ENCODE assay signal across 10 mouse cellular contexts in genomic region chr11:11831940-11832754, GRCm38 (mm10). TPM values are rescaled to one million over a fixed set of nuclear protein-coding genes. Genes with fewer than 3 reads are reported as not detected.
A peak's percentile ranks its signal among the peaks of the same experiment; 100 is the strongest.
DNase-seq lines count a peak whose midpoint lies in the region; ATAC-seq and TF ChIP-seq lines count a peak whose summit lies in the region.
"Had no signal": no experiment of that assay in that cellular context is flagged by ENCODE, and none has a peak within 500 bp of the region (broad histone marks: within the 10 kb centered on the region; RNA-seq: fewer than 3 reads in every experiment).

No protein-coding gene starts in this region.

- H3K9ac ChIP-seq in heart, embryonic 15.5 days = peak overlapping the region; percentile 22; the same call in 1 of the 2 replicates
- H3K9ac ChIP-seq in MEL (ENCODE audit: control insufficient read depth, low read depth, low read length, poor library complexity, severe bottlenecking) = no peak overlapping the region
- H3K9ac ChIP-seq in hindbrain, embryonic 11.5 days (ENCODE audit: low read depth, low read length) = peak overlapping the region; percentile 19
- peak overlapping the region; percentile 40; the same call in 1 of the 2 replicates for H3K9ac ChIP-seq in liver, embryonic 16.5 days (ENCODE audit: low read depth, low read length)

- no peaks in the 10 kb centered on the region for H3K9me3 ChIP-seq in heart, embryonic 15.5 days (replicated peaks)
- H3K9me3 ChIP-seq in MEL (replicated peaks; ENCODE audit: insufficient read depth, low read length) = no peaks in the 10 kb centered on the region
- no peaks in the 10 kb centered on the region for H3K9me3 ChIP-seq in hindbrain, embryonic 11.5 days (ENCODE audit: control insufficient read depth, low read length)
- no peaks in the 10 kb centered on the region for H3K9me3 ChIP-seq in liver, embryonic 16.5 days (replicated peaks; ENCODE audit: control insufficient read depth, low read length)

- whole genome bisulfite sequencing in heart, embryonic 15.5 days = 9% methylated on average over 6 of the region's 6 CpGs
- 5% methylated on average over 6 of the region's 6 CpGs for WGBS in hindbrain, embryonic 11.5 days
- WGBS in liver, embryonic 16.5 days (ENCODE audit: insufficient replicate concordance) = 19% methylated on average over 6 of the region's 6 CpGs

- H3K4me2 ChIP-seq in heart, embryonic 15.5 days = no peak overlapping the region
- H3K4me2 ChIP-seq in hindbrain, embryonic 11.5 days (replicated peaks; ENCODE audit: low read depth, low read length) = no peak overlapping the region
- peak overlapping the region; percentile 26; the same call in 1 of the 2 replicates for H3K4me2 ChIP-seq in liver, embryonic 16.5 days (ENCODE audit: low read depth, low read length)

- DNase-seq in heart, postnatal 14 days = no peak
- DNase-seq in MEL (ENCODE audit: low read depth, low spot score) = no peak
- no peak for DNase-seq in hindbrain, embryonic 11.5 days (ENCODE audit: low spot score)
- no peak for DNase-seq in left cerebral cortex, adult 9 months (ENCODE audit: low spot score in 2 of 2)
- no peak for DNase-seq in spleen, adult 18-20 months
- DNase-seq in cerebellum, adult 18-20 months = no peak
- DNase-seq: thymus, adult 18-20 months had no signal

- TF ChIP-seq POLR2A in MEL (IDR thresholded peaks at IDR 0.05; ENCODE audit: control insufficient read depth in 1 of 2, insufficient read depth in 1 of 2, low read depth in 1 of 2, low read length in 2 of 2, poor library complexity in 1 of 2) = no peak

- TF ChIP-seq EP300 in MEL (IDR thresholded peaks at IDR 0.05; ENCODE audit: low read depth in 1 of 2, low read length in 2 of 2) = no peak

- no peak overlapping the region for H3K4me3 ChIP-seq in heart, embryonic 15.5 days
- no peak overlapping the region for H3K4me3 ChIP-seq in MEL (ENCODE audit: control insufficient read depth in 1 of 2, insufficient read depth in 1 of 2, low read depth in 2 of 2, low read length in 2 of 2)
- H3K4me3 ChIP-seq in hindbrain, embryonic 11.5 days (ENCODE audit: low read depth, low read length) = no peak overlapping the region
- H3K4me3 ChIP-seq in liver, embryonic 16.5 days (ENCODE audit: low read depth, low read length) = no peak overlapping the region

- no peak for TF ChIP-seq CTCF in MEL (IDR thresholded peaks at IDR 0.05 in 2 of 3, conservative IDR thresholded peaks at IDR 0.05 in 1 of 3; ENCODE audit: control insufficient read depth in 1 of 3, insufficient read depth in 1 of 3, low read depth in 2 of 3, low read length in 3 of 3, poor library complexity in 1 of 3, severe bottlenecking in 1 of 3)

- no peak for TF ChIP-seq RAD21 in MEL (IDR thresholded peaks at IDR 0.05; ENCODE audit: low read depth, low read length)

- H3K27me3 ChIP-seq in heart, embryonic 15.5 days = no peaks in the 10 kb centered on the region
- H3K27me3 ChIP-seq in MEL (ENCODE audit: control insufficient read depth in 1 of 2, insufficient read depth in 2 of 2, low read length in 2 of 2) = peaks cover 26 to 34% of the 10 kb centered on the region in 2 experiments
- no peaks in the 10 kb centered on the region for H3K27me3 ChIP-seq in hindbrain, embryonic 11.5 days (ENCODE audit: control insufficient read depth, insufficient read depth, low read length)
- H3K27me3 ChIP-seq in liver, embryonic 16.5 days (ENCODE audit: control insufficient read depth, insufficient read depth, low read depth, low read length) = peaks cover 20% of the 10 kb centered on the region
- H3K27me3 ChIP-seq: Patski had no signal

- peak overlapping the region; percentile 93 for H3K27ac ChIP-seq in heart, embryonic 15.5 days
- no peak overlapping the region for H3K27ac ChIP-seq in MEL (ENCODE audit: control insufficient read depth, low read depth, low read length)
- peak overlapping the region; percentile 72 for H3K27ac ChIP-seq in hindbrain, embryonic 11.5 days (ENCODE audit: low read depth, low read length)
- H3K27ac ChIP-seq in liver, embryonic 16.5 days (ENCODE audit: low read length) = peak overlapping the region; percentile 86

- intact Hi-C loops in heart, postnatal 14 days (cut with DNase I) = no loop called here

- H3K36me3 ChIP-seq in heart, embryonic 15.5 days = no peaks in the 10 kb centered on the region
- H3K36me3 ChIP-seq in MEL (ENCODE audit: control insufficient read depth in 1 of 2, insufficient read depth in 2 of 2, low read length in 2 of 2) = peaks cover 0 to 22% of the 10 kb centered on the region in 2 experiments; a peak in 2 of 4 replicates
- H3K36me3 ChIP-seq in hindbrain, embryonic 11.5 days (ENCODE audit: control insufficient read depth, insufficient read depth, low read length) = no peaks in the 10 kb centered on the region
- H3K36me3 ChIP-seq in liver, embryonic 16.5 days (ENCODE audit: control insufficient read depth, insufficient read depth) = no peaks in the 10 kb centered on the region

- H3K4me1 ChIP-seq in heart, embryonic 15.5 days (replicated peaks) = peaks cover 79% of the 10 kb centered on the region
- peaks cover 9 to 22% of the 10 kb centered on the region in 2 experiments for H3K4me1 ChIP-seq in MEL (ENCODE audit: control insufficient read depth in 1 of 2, insufficient read depth in 2 of 2, low read length in 2 of 2)
- peaks cover 20% of the 10 kb centered on the region for H3K4me1 ChIP-seq in hindbrain, embryonic 11.5 days (replicated peaks; ENCODE audit: control insufficient read depth, insufficient read depth, low read length)
- H3K4me1 ChIP-seq in liver, embryonic 16.5 days (ENCODE audit: control insufficient read depth, low read depth, low read length) = peaks cover 48% of the 10 kb centered on the region

- 0 out of 2 replicates have a peak, but pooled peaks have one; percentile 23 for ATAC-seq in heart, embryonic 15.5 days (replicated peaks; ENCODE audit: insufficient number of reproducible peaks, insufficient read depth, low FRiP score, low read depth)
- no peak for ATAC-seq in hindbrain, embryonic 11.5 days (ENCODE audit: low FRiP score)
- no peak for ATAC-seq in liver, embryonic 16.5 days (ENCODE audit: low read depth)
- ATAC-seq: Patski had no signal

- no peaks in the 10 kb centered on the region for H3K79me2 ChIP-seq in MEL (ENCODE audit: control insufficient read depth, insufficient read depth, low read length, poor library complexity)

TF ChIP-seq in MEL, 35 proteins besides CTCF, POLR2A, EP300 and RAD21:
- 0 out of 2 replicates have a peak, but pooled peaks have one; percentile 7 for TF ChIP-seq GATA1 (IDR thresholded peaks at IDR 0.05; ENCODE audit: low read depth, low read length)
- no peak for TF ChIP-seq SMC3 (IDR thresholded peaks at IDR 0.05; ENCODE audit: low read depth, low read length)
TF ChIP-seq in MEL: peak in this region for 1.

RNA-seq across cellular contexts. Expression of gene Fignl1, which starts 23.4 kb away (rescaled TPM):
- 42.5 and 45.8 TPM in 2 replicates for polyA plus RNA-seq in heart, embryonic 15.5 days (2015; fragmentation: Nextera tagmentation; extraction: Ambion mirVana)
- total RNA-seq in heart, postnatal 14 days (2021) = 1 to 10 TPM; 1.0 to 2.3 TPM
- total RNA-seq in MEL (2012; rRNA removed) = 57.8 and 59.9 TPM in 2 replicates
- polyA plus RNA-seq in MEL (2012; ENCODE audit: insufficient read depth in 1 of 2, insufficient read length in 2 of 2, low read depth in 1 of 2, low replicate concordance in 2 of 2, missing spikeins in 1 of 2) = 10 to 100 TPM; 34.2 to 51.2 TPM
- polyA plus RNA-seq in hindbrain, embryonic 11.5 days (2014; fragmentation: Nextera tagmentation; extraction: Ambion mirVana) = 66.4 and 73.5 TPM in 2 replicates
- 76.2 and 90.8 TPM in 2 replicates for polyA plus RNA-seq in liver, embryonic 16.5 days (2015; fragmentation: Nextera tagmentation; extraction: Ambion mirVana)
